24 mouse cellular contexts compared by ENCODE assay signal in genomic region chr11:106581357-106581756, GRCm38 (mm10). TPM values are rescaled to one million over a fixed set of nuclear protein-coding genes. Genes with fewer than 3 reads are reported as not detected.
A peak's percentile ranks its signal among the peaks of the same experiment; 100 is the strongest.
DNase-seq lines count a peak whose midpoint lies in the region; ATAC-seq and TF ChIP-seq lines count a peak whose summit lies in the region.
"Had no signal": no experiment of that assay in that cellular context is flagged by ENCODE, and none has a peak within 500 bp of the region (broad histone marks: within the 10 kb centered on the region; RNA-seq: fewer than 3 reads in every experiment).

No protein-coding gene starts in this region.

- ATAC-seq in inflammation-experienced regulatory T-cells, adult 6 months, result peak; percentile 88
- ATAC-seq: forebrain, embryonic 13.5 days; forebrain, postnatal 0 days; hindbrain, postnatal 0 days; intestine, embryonic 16.5 days; Patski had no signal

- peaks cover 2% of the 10 kb centered on the region; the same call in 1 of the 2 replicates for H3K4me1 ChIP-seq in testis, adult 2 months (ENCODE audit: control insufficient read depth, insufficient read depth, low read length)
- H3K4me1 ChIP-seq: forebrain, embryonic 13.5 days had no signal

- no peaks in the 10 kb centered on the region for H3K27me3 ChIP-seq in testis, adult 2 months (ENCODE audit: control insufficient read depth, insufficient read depth, low read length)
- H3K27me3 ChIP-seq: CH12.LX; forebrain, embryonic 13.5 days; heart, embryonic 13.5 days; hindbrain, embryonic 13.5 days; Patski had no signal

- no peak for TF ChIP-seq CTCF in testis, adult 2 months (IDR thresholded peaks at IDR 0.05; ENCODE audit: control insufficient read depth, insufficient read depth, insufficient replicate concordance, low read depth, low read length)

- no peak for DNase-seq in testis, postnatal 10 days (ENCODE audit: low spot score)
- peak; percentile 60 for DNase-seq in T-cell, adult 2 months (ENCODE audit: low spot score)
- no peak for DNase-seq in adrenal gland, postnatal 14 days
- DNase-seq in cerebellum, postnatal 4 days (ENCODE audit: low spot score in 2 of 2), result no peak
- no peak for DNase-seq in adrenal gland, postnatal 25 days
- DNase-seq: adrenal gland, adult 8-10 months; cerebellum, adult 18-20 months; cerebellum, adult 9-11 months; cerebellum, postnatal 36 days; forebrain, postnatal 0 days; gastrocnemius, adult 2 months; gastrocnemius, postnatal 25 days; heart, adult 11 months; heart, postnatal 4 days had no signal

- peak overlapping the region; percentile 50 for H3K4me3 ChIP-seq in testis, adult 2 months (ENCODE audit: control insufficient read depth, low read depth, low read length)
- H3K4me3 ChIP-seq: embryonic facial prominence, embryonic 10.5 days; forebrain, embryonic 13.5 days; heart, embryonic 13.5 days; hindbrain, embryonic 13.5 days had no signal

- H3K36me3 ChIP-seq in testis, adult 2 months (ENCODE audit: control insufficient read depth, insufficient read depth, low read length), result no peaks in the 10 kb centered on the region; the same call in 1 of the 2 replicates
- H3K36me3 ChIP-seq: embryonic facial prominence, embryonic 10.5 days; heart, embryonic 13.5 days; hindbrain, embryonic 13.5 days had no signal

- no peak for TF ChIP-seq POLR2A in testis, adult 2 months (IDR thresholded peaks at IDR 0.05; ENCODE audit: control insufficient read depth, low read depth, low read length)

- H3K27ac ChIP-seq in testis, adult 2 months (ENCODE audit: control insufficient read depth, insufficient read depth, low read depth, low read length), result no peak overlapping the region
- H3K27ac ChIP-seq: embryonic facial prominence, embryonic 10.5 days; forebrain, embryonic 13.5 days; heart, embryonic 13.5 days; hindbrain, embryonic 13.5 days; hindbrain, postnatal 0 days had no signal

RNA-seq across cellular contexts. Expression of gene Tex2, which starts 31.9 kb away (rescaled TPM):
- polyA plus RNA-seq in testis, adult 2 months (2012; rRNA removed), result 234 and 256 TPM in 2 replicates
- 10 to 100 TPM; 19.4 to 24.0 (median 23.4) TPM for polyA plus RNA-seq in inflammation-experienced regulatory T-cells, adult 6 months (2017; shearing (Covaris generic))
- 40.4 and 44.8 TPM in 2 replicates for total RNA-seq in adrenal gland, postnatal 14 days (2021)
- total RNA-seq in adrenal gland, postnatal 25 days (2021), result 45.0 and 45.5 TPM in 2 replicates
